Mouse (Mus musculus) left cerebral cortex, postnatal 4 days (tissue): Measurements from ENCODE around the gene Edaradd. TPM values are rescaled to one million over a fixed set of nuclear protein-coding genes. Genes with fewer than 3 reads are reported as not detected.

Source experiments
- DNase-seq: peaks from one replicate; pipeline ENCODE4 v3.0.0-alpha.2; 2022
- intact Hi-C: fragments of 180-260 bp; cut with DNase I; formaldehyde crosslinking; loops from one replicate; pipeline ENCODE4 v1.15.1; 2025
- total RNA-seq, 2 experiments: library from RNA; stranded (reverse); gene quantifications; 2 replicates each; pipeline ENCODE4 v1.2.3; 2021

The Edaradd gene
- total RNA-seq, 2 experiments from 2014 or later = 2.6 to 3.4 TPM

DNA sequence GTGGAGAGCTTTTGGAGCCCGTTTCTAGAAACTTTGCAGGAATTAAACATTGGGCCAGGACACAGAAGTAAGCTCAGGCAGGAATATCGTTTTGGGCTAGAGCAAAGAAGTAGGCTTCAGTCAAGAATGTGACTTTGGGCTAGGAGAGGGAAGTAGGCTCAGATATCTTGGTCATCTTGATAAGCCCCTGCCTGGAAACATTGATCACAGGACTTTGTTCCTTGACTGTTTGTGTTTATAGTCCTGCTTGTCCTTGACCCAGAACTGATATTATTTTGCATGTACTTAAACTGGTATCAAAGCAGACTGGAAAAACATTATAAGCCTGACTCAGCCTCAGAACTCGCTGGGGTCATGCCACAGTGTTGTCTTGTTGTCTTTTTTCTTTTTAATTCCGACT, 57.6 kb downstream of the Edaradd start:
- DNase-seq = no peak
- intact Hi-C loops = no loop called here

DNA sequence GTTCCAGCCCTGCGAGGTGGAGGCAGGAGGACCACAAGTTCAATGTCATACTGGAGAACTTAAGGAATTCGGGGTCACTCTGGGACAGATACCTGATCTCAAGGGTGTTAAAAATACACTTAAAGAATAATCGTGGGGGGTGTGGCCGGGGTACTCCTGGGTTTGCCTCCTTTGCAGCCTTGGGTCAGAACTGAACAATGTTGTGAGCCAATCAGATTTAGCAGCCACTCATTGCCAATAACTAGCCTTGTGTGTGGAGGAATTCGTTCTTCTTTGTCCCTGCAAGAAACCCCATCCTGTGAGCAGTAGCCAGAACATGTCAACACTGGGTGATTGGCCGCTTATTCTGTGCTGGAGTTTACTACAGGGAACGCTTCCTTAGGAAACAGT, 58.5 kb downstream of the Edaradd start:
- DNase-seq = no peak
- intact Hi-C loops = no loop called here

DNA sequence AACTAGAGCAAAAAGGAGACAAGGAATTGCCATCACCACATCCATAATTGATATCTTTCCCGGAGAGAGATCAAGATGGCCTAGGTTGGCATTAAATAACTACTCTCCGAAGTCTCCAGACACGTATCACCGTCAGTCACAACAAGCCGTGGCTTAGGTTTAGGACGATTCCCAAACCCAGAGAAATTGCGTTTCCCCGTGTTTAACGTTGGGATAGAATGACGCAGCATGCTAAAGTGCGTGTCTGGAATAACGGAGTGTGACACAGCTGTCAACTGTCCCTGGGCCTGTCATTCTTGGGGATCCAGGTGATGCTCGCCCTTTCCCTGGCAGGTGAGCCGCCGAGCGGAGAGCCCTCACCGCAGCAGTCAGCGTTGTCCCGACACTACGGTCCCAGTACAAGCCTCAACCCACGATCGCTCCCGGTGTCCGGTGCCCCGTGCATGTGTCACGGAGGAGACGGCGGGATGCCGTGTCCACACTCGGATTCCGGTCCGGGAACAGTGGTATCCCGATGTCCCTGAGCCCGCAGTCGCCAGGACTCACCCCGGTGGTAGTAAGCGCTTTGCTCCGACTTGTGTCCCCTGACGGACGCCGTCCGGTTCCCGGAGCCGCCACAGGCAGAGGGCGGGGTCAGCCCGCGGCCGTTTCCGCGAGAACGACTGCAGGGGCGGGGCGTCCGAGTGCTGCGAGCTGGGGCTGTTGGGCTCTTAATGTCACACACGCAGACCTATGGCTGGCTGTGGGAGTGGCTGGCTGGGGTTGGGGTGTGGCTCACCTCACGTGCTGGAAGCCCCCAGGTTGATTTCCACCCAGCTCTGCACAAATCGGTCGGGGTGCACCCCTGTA, 59.1 kb downstream of the Edaradd start:
- intact Hi-C loops = no loop called here
- peak; percentile 92 for DNase-seq

DNA sequence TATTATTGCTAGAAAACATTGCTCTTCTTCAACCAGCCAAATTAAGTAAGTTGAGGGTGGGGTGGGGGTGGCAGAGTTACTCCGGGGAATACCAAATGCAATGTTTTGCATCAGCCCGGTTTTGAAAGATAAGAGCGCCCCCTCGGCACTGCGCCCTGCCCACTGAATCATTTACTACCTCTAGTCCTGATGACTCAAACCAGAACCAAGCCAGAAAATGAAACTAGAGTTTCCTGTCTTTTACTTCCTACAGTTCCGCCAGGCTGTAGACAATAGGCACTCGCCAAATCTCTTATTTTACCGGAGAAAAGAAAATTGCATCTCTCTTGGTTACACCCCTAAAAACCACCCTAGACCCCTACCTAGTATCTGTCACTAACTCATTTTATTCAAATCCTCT, 59.8 kb downstream of the Edaradd start:
- DNase-seq = peak; percentile 40
- intact Hi-C loops = no loop called here

DNA sequence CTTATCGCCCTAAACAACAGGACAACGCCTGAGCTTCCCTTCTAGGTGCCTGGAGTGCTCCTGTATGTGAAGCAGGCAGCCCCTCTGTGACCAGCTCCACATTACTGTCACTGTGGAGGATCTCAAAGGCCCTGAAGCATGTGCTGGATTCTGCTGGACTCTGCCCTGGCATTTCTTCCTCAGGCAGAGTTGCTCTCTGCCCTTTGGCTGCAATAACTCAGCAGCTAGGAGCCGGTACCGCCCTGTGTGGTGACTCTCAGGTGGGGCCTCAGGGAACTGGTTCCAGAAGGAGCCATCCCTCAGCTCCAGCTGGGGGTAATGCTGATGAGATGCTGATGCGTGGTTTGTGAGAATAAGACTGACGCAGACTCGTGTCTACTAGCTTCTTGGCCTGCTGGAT, 63.5 kb downstream of the Edaradd start:
- intact Hi-C loops = no loop called here
- DNase-seq = no peak

DNA sequence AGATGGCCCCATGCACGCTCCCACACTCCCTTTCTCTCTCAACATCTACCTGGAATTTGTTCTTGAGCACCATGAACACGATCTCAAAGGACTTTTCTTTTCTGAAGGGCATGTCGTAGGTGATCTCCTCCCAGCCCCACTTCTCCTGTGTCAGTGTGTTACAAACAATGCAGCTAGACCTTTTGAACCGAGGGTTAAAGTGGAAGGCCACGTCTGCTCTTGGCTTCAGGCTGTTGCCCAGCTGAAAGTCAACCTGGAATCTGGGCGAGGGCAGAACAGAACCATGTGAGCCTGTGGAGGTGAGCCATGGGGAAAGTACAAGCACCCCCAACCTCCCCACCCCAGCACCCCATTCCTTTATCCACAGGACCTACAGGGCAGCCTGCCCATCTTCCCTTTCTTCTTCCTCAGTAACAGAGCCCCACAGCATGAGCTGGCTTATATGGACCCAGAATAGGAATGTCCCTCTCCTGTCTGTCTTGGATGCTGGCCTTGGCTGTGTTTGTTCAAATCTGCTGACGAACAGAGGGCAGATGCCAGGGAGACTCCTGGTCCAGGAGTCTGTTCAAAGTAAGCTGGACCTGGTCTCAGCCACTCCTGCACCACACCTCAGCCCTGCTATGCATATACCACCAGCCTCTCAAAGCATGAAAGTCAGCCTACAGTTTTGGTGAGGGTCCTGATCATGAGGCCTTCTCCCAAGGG, 65.4 kb downstream of the Edaradd start:
- intact Hi-C loops = no loop called here
- no peak for DNase-seq

DNA sequence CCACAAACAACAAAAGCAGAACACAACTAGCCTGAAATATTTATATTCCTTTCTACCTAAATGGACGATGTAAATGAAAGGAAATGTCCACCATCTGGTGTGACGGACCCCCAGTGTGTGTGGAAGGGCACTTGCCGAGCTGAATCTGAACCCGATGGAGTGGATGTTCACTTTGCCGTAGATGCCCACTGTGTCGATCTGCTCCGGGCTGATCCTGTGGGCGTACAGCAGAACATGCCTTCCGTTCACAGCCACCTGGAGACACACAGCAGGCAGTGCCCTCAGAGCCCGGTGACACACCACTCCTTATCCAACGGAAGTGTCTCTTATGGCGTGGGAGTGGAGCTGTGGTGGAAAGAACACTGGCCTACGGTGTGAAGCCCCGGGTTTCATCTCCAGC, 67.1 kb downstream of the Edaradd start:
- intact Hi-C loops = no loop called here
- no peak for DNase-seq

DNA sequence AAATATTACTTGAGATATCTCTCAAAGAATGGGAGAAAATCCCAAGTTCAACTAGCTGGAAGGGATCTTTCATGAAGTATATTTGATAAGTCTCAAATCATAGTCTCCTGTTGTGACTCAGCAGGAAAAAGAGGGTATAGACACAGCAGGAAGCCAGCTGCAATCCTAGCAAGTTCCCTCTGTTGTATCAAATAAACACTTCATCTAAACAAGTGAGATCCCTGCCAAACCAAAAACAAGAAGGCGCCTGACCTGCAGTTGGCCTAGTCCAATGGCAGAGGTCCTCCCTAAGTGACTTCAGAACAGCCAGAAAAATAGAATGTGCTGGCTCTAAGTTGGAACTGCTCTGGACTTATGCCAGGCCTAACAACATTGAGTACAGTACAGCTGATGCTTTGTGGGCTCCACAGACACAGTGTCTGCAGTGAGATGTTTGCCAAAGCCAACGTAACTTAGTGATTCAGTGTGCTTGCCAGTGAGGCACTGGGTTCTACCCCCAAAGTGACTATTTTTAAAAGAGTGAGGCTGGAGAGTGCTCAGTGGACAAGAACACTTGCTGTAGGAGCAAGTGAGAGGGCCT, 78.1 kb downstream of the Edaradd start:
- peak; percentile 14 for DNase-seq
- intact Hi-C loops = no loop called here

DNA sequence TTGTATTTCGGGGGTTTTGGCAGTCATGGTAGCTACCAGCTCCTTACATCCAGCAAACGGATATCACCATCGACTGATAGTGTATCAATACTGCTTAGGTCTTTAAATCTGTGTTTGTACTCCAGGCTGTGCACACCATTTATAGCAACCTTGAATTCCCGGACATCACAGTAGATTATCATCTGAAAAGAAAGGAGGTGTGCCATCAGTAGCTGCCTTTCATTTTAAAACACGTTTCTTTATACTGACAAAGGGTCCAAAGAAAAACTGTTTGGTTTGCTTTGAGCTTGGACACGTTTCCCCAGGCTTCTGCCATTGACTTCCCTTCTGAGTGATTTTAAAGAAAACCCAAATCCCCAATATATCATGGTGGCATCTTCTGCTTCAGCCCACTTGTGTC, 79.4 kb downstream of the Edaradd start:
- intact Hi-C loops = no loop called here
- DNase-seq = no peak

DNA sequence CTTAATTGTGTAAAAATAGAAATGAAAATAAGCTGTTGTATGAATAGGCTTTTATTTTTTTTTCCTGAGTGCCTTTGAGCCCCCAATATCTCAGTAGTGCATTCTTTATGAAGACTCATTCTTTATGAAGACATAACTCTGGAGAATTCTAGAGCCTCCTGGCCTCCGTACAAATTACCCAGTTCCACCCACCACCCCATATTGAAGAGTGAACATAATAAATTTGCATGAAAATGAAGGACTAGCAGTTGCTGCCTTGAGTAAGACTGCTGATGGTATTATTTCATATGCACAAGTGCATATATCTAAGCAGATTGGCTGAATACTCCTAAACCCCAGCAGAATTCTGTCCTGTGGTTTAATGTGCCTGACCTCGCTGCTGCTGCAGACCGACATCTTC, 80.7 kb downstream of the Edaradd start:
- DNase-seq = no peak
- intact Hi-C loops = no loop called here

DNA sequence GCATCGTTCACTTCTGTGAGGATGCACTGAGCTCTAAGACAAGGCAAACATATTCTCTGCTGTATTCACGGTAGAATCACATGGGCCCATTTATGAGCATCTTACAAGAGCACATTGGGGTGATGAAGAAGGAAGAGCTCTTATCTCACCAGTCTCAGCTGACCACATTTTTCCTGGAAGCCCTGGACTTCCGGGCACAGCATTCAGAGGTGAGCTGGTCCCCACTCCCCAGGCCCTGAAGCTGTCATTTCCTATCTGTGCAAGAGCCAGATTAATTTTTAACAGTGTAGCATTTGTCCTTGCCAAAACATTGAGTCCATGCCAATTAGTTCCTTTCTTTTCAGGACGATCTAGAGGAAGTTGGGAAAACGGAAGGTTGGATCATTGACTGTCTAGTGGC, 86.4 kb downstream of the Edaradd start:
- no peak for DNase-seq
- intact Hi-C loops = no loop called here

DNA sequence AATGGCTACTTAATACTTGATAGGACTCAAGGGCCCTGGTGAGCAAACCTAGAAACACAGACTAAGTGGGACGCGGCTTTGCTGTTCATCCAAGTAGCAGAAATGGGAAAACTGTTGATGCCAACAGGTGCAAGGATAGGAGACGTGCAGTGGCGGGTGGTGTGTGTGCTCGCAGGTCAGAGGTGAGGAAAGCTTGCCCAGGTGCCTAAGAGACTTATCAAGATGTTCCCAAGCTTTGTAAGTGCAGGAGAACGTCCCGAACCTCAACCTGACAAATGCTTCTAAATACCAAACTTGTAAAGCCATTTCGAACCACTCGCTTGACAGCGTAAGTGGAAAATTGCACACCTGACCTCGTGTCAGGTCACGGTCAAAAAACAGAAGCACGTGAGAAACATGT, 91.7 kb downstream of the Edaradd start:
- DNase-seq = no peak
- intact Hi-C loops = no loop called here

Other genes starting within 250 kb of the Edaradd start
- 10 to 100 TPM; 12.3 to 15.2 TPM for gene Actn2, start 179.7 kb downstream of the Edaradd start, total RNA-seq
- gene Heatr1, start 125.4 kb downstream of the Edaradd start, total RNA-seq = 10 to 100 TPM; 31.1 to 34.9 TPM
- gene Lgals8, start 55.5 kb downstream of the Edaradd start, total RNA-seq = 10 to 100 TPM; 27.8 to 30.4 TPM
- 1 to 10 TPM; 5.4 to 6.3 TPM for gene Ero1lb, start 45.4 kb upstream of the Edaradd start, total RNA-seq